Mouse (Mus musculus) bone marrow, adult 2 months (tissue): ENCODE data around the gene Drosha. TPM values are rescaled to one million over a fixed set of nuclear protein-coding genes. Genes with fewer than 3 reads are reported as not detected.

Experiments
- H3K27ac ChIP-seq: fragments of 200-500 bp; 2 replicates; pipeline ENCODE4 v1.5.1; 2012; ENCODE audit warnings: low read depth, mild to moderate bottlenecking, control low read depth, inconsistent platforms, low read length; ENCODE audit not compliant: control insufficient read depth, poor library complexity, insufficient read depth
- H3K4me1 ChIP-seq: fragments of 200-500 bp; 2 replicates; pipeline ENCODE4 v1.6.1; 2011; ENCODE audit warnings: low read length; ENCODE audit not compliant: control insufficient read depth, insufficient read depth
- H3K4me3 ChIP-seq: fragments of 200-500 bp; replicated peaks from 2 replicates; pipeline ENCODE3; 2011; ENCODE audit warnings: mild to moderate bottlenecking, low read depth, low read length, control low read depth; ENCODE audit not compliant: control insufficient read depth
- CTCF ChIP-seq: fragments of 200-500 bp; IDR thresholded peaks from 2 replicates; pipeline ENCODE4 v1.5.1; 2011; ENCODE audit warnings: low read length, control low read depth; ENCODE audit not compliant: control insufficient read depth, insufficient read depth
- POLR2A ChIP-seq: fragments of 200-500 bp; IDR thresholded peaks from 2 replicates; pipeline ENCODE4 v1.6.1; 2011; ENCODE audit warnings: low read depth, mild to moderate bottlenecking, control low read depth, low read length, borderline replicate concordance; ENCODE audit not compliant: control insufficient read depth
- WGBS: fragments of 180-500 bp; shearing (Covaris S2); methylation state at CpG from one replicate; pipeline ENCODE4 v1.1.7; 2018; 5-methylcytosine and 5-hydroxymethylcytosine counted together
- polyA plus RNA-seq: library from polyadenylated mRNA; stranded (reverse); fragments of >200 nt; gene quantifications from 2 replicates; pipeline ENCODE4 v1.2.4, GENCODE M21; 2011; ENCODE audit warnings: low replicate concordance; ENCODE audit not compliant: missing spikeins, insufficient read depth, insufficient read length

The Drosha gene
- polyA plus RNA-seq, 1 experiment = 26.3 TPM

GRCm38 (mm10) chr15:12879937-12880336 lies 55.3 kb downstream of the Drosha start:
- WGBS = 92% methylated on average over 8 of the region's 8 CpGs
- Histone ChIP-seq H3K4me3 (no peak overlapping the region), H3K4me1 (no peaks in the 10 kb centered on the region), H3K27ac (no peak overlapping the region)
- TF ChIP-seq CTCF = no peak
- no peak for TF ChIP-seq POLR2A

- Histone ChIP-seq H3K27ac (no peak overlapping the region), H3K4me3 (no peak overlapping the region), H3K4me1 (no peaks in the 10 kb centered on the region)
- WGBS = 93% methylated on average over 15 of the region's 15 CpGs
- TF ChIP-seq POLR2A (no peak), CTCF (no peak)
Observed at GRCm38 (mm10) chr15:12884855-12885254, 60.2 kb downstream of the Drosha start.

- Histone ChIP-seq H3K27ac (no peak overlapping the region), H3K4me3 (no peak overlapping the region), H3K4me1 (no peaks in the 10 kb centered on the region)
- no peak for TF ChIP-seq POLR2A
- no peak for TF ChIP-seq CTCF
- 85% methylated on average over 11 of the region's 11 CpGs for WGBS
Observed at GRCm38 (mm10) chr15:12885361-12885760, 60.7 kb downstream of the Drosha start.

DNA sequence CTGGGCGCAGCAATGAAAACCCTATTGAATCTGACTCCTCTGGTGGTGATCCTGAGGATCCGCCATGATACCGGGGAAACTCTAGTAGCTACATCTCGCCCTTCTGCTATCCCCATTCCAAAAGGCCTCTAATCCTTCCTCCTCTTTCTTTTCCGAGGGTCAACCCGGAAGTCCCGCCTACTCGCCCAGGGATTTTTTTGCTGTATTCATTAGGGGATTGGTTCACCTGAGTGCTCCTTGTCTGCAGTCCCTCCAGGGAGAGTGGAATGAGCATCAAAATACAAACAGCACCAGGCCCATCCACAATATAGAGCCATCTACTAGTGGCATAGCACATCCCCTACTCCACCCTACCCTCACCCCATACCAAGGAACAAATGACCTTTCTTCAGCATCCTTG lies 62.6 kb downstream of the Drosha start:
- Histone ChIP-seq H3K27ac (no peak overlapping the region), H3K4me1 (no peaks in the 10 kb centered on the region), H3K4me3 (no peak overlapping the region)
- 89% methylated on average over 8 of the region's 8 CpGs for WGBS
- TF ChIP-seq POLR2A = no peak
- no peak for TF ChIP-seq CTCF

- WGBS = 86% methylated on average over 4 of the region's 4 CpGs
- Histone ChIP-seq H3K4me1 (no peaks in the 10 kb centered on the region), H3K4me3 (no peak overlapping the region), H3K27ac (no peak overlapping the region)
- no peak for TF ChIP-seq CTCF
- TF ChIP-seq POLR2A = no peak
Observed at GRCm38 (mm10) chr15:12888312-12888711, 63.7 kb downstream of the Drosha start.

GRCm38 (mm10) chr15:12889909-12890308 lies 65.3 kb downstream of the Drosha start:
- no peak overlapping the region for H3K27ac ChIP-seq
- H3K4me3 ChIP-seq = no peak overlapping the region
- TF ChIP-seq POLR2A = no peak
- no peak for TF ChIP-seq CTCF
- WGBS = 90% methylated on average over 11 of the region's 11 CpGs
- H3K4me1 ChIP-seq = no peaks in the 10 kb centered on the region

DNA sequence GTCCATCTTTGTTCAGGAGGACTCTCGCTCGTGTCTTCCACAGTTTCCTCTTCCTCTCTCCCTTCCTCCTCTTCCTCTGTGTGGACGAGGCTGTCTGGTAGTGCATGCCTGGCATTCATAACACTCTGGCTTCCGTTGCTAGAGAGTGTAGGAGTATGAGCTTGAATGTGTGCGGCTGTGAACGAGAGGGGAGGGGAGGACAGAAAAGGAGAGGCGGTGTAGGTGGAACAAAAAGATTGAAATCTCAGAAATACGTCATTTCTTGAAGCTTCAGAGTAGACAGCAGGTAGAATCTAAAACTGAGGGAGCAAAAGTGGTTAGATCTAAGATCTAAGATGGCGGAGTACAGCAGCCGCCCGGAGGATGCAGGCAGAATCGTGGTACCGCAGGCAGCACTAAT lies 70.8 kb downstream of the Drosha start:
- TF ChIP-seq CTCF = no peak
- TF ChIP-seq POLR2A = no peak
- no peak overlapping the region for H3K4me3 ChIP-seq
- H3K27ac ChIP-seq = no peak overlapping the region
- 85% methylated on average over 13 of the region's 13 CpGs for WGBS
- H3K4me1 ChIP-seq = no peaks in the 10 kb centered on the region; the same call in 1 of the 2 replicates

DNA sequence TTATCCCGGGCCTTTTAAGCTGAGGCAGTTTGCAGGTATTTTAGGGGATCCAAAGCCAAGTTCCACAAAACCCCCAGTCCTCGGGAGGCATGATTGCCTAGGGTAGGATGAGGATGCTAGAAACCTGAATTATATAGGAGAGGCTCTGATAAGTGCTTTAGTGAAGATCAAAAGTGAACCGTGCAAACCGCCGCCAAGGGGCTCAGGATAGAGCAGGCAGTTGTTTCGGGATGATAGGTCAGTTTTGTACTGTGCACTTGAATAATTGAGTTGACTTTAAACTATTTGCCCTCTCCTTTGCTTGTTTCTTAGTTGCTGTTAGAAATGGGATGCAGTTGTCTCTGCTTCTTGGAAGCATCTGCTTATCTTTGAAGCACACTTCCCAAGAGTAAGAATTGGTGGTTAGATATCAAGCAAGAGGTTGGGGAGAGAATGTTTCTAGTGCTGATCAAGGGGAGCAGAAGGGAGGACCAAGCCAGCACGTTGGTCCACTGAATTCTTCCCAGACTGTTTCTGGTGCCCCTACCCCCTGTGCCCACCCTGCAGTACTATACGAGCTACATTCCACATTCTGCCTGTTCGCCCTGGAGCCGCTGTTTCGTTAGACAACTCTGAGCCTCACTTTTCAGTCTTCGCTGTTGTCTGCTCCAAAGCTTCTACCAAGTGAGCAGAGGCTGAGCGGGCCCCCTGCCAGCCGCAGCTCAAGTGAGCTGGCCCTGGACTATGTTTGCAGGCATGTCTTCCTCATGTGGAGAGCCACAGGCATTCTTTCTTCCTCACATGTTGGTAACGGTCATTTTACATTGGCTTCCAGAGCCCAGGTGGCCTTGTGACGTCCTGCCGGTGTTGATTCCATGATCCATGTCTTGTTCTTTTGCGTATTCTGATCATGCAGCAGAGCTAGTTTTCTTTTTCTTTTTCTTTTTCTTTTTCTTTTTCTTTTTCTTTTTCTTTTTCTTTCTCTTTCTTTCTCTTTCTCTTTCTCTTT lies 71.7 kb downstream of the Drosha start:
- no peak overlapping the region for H3K4me3 ChIP-seq
- H3K4me1 ChIP-seq = no peaks in the 10 kb centered on the region; the same call in 1 of the 2 replicates
- 70% methylated on average over 18 of the region's 18 CpGs for WGBS
- TF ChIP-seq POLR2A (no peak), CTCF (no peak)
- peak overlapping the region; percentile 2; the same call in 1 of the 2 replicates for H3K27ac ChIP-seq

DNA sequence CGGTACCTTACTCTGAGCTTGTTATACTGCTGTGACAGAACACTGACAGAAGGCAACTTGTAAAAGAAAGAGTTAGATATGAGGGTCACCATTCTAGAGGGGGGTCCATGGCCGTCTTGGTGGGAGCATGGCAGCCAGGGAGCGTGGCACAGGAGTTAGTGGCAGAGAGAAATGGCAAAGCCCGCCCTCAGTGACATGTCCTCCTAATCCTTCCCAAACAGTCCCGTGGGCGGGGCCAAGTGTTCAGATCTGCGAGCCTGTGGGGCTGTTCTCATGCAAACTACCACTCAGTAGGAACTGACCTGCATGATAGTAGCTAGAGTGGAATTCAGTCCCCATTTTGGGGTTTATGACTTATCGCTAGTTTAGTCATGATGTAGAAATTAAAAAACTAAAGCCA lies 73.2 kb downstream of the Drosha start:
- no peaks in the 10 kb centered on the region; the same call in 1 of the 2 replicates for H3K4me1 ChIP-seq
- H3K4me3 ChIP-seq = no peak overlapping the region
- H3K27ac ChIP-seq = no peak overlapping the region
- TF ChIP-seq CTCF (no peak), POLR2A (no peak)
- WGBS = 92% methylated on average over 8 of the region's 8 CpGs
